In genomic region chr10:4107661-4108338, GRCm38 (mm10) we compare ENCODE assay signal across 8 mouse cellular contexts.
DNase-seq lines count a peak whose midpoint lies in the region; ATAC-seq and TF ChIP-seq lines count a peak whose summit lies in the region.

No protein-coding gene starts in this region.

- peaks cover 6% of the 10 kb centered on the region; the same call in 1 of the 2 replicates for H3K36me3 ChIP-seq in ES-E14 (ENCODE audit: control insufficient read depth, insufficient read depth, low read length, poor library complexity, severe bottlenecking)
- peaks cover 8% of the 10 kb centered on the region; the same call in 1 of the 2 replicates for H3K36me3 ChIP-seq in heart, embryonic 14.5 days (ENCODE audit: control insufficient read depth, insufficient read depth, low read length)
- no peaks in the 10 kb centered on the region for H3K36me3 ChIP-seq in kidney, postnatal 0 days (ENCODE audit: insufficient read depth, low read length)

- no peak for TF ChIP-seq POLR2A in brain, embryonic 14.5 days (IDR thresholded peaks at IDR 0.05; ENCODE audit: borderline replicate concordance, extremely low read depth, insufficient read depth, insufficient read length, poor library complexity, severe bottlenecking)

- H3K9ac ChIP-seq in ES-E14 (ENCODE audit: insufficient read depth, low read depth, low read length, poor library complexity, severe bottlenecking), result peak overlapping the region; percentile 70
- no peak overlapping the region for H3K9ac ChIP-seq in heart, embryonic 14.5 days (ENCODE audit: low read length)
- H3K9ac ChIP-seq in kidney, postnatal 0 days (ENCODE audit: low read depth, low read length), result no peak overlapping the region

- no peaks in the 10 kb centered on the region for H3K27me3 ChIP-seq in heart, embryonic 14.5 days (ENCODE audit: control insufficient read depth, insufficient read depth, low read length)
- no peaks in the 10 kb centered on the region for H3K27me3 ChIP-seq in kidney, postnatal 0 days (ENCODE audit: insufficient read depth, low read length)

- peak; percentile 65 for DNase-seq in ES-E14 (ENCODE audit: low read depth, low spot score)
- DNase-seq in brain, embryonic 14.5 days (ENCODE audit: low read depth), result peak; percentile 59
- DNase-seq in kidney, postnatal 0 days (ENCODE audit: low spot score), result peak; percentile 94
- DNase-seq in lung, postnatal 4 days, result peak; percentile 73 to 87
- DNase-seq in right cerebral cortex, adult 2 months (ENCODE audit: low spot score in 2 of 2), result no peak
- DNase-seq in right cerebral cortex, postnatal 14 days, result no peak

- peak overlapping the region; percentile 7 to 32; a peak in 2 of 4 replicates for H3K4me3 ChIP-seq in ES-E14 (ENCODE audit: insufficient read depth in 1 of 2, low read depth in 1 of 2, low read length in 2 of 2, poor library complexity in 1 of 2, severe bottlenecking in 1 of 2)
- H3K4me3 ChIP-seq in heart, embryonic 14.5 days (ENCODE audit: control insufficient read depth in 1 of 2, insufficient read depth in 1 of 2, low read depth in 1 of 2, low read length in 2 of 2), result no peak overlapping the region
- H3K4me3 ChIP-seq in kidney, postnatal 0 days (replicated peaks; ENCODE audit: low read depth, low read length), result no peak overlapping the region

- H3K4me1 ChIP-seq in ES-E14 (ENCODE audit: control insufficient read depth in 2 of 2, insufficient read depth in 2 of 2, low read length in 2 of 2, poor library complexity in 1 of 2), result peaks cover 18 to 33% of the 10 kb centered on the region in 2 experiments
- peaks cover 35 to 50% of the 10 kb centered on the region in 2 experiments for H3K4me1 ChIP-seq in heart, embryonic 14.5 days (ENCODE audit: control insufficient read depth in 2 of 2, insufficient read depth in 2 of 2, low read length in 2 of 2)
- H3K4me1 ChIP-seq in kidney, postnatal 0 days (replicated peaks; ENCODE audit: insufficient read depth, low read length), result peaks cover 47% of the 10 kb centered on the region

- peak; percentile 88 for ATAC-seq in heart, embryonic 14.5 days (ENCODE audit: insufficient number of reproducible peaks, insufficient read depth, low FRiP score, low read depth)
- peak; percentile 67 for ATAC-seq in kidney, postnatal 0 days (replicated peaks; ENCODE audit: low FRiP score, low read depth)
- no peak for ATAC-seq in inflammation-experienced regulatory T-cells, adult 6 months

- TF ChIP-seq CTCF in brain, embryonic 14.5 days (IDR thresholded peaks at IDR 0.05; ENCODE audit: borderline replicate concordance, extremely low read depth, insufficient read depth, insufficient read length), result no peak
- peak; percentile 50; the same call in 1 of the 2 replicates for TF ChIP-seq CTCF in kidney, postnatal 0 days (IDR thresholded peaks at IDR 0.05; ENCODE audit: low read depth)

- no peak overlapping the region for H3K4me2 ChIP-seq in heart, embryonic 14.5 days (ENCODE audit: low read length)
- H3K4me2 ChIP-seq in kidney, postnatal 0 days (ENCODE audit: low read length), result no peak overlapping the region

- peak overlapping the region; percentile 96 for H3K27ac ChIP-seq in ES-E14 (ENCODE audit: insufficient read depth, low read depth, low read length, poor library complexity, severe bottlenecking)
- peak overlapping the region; percentile 79 to 84 for H3K27ac ChIP-seq in heart, embryonic 14.5 days (replicated peaks in 1 of 2; ENCODE audit: control insufficient read depth in 1 of 2, insufficient read depth in 1 of 2, low read depth in 2 of 2, low read length in 2 of 2)
- peak overlapping the region; percentile 67 for H3K27ac ChIP-seq in kidney, postnatal 0 days

- 10% methylated on average over 7 of the region's 7 CpGs for WGBS in heart, embryonic 14.5 days
- WGBS in kidney, postnatal 0 days, result 19% methylated on average over 7 of the region's 7 CpGs

- in situ Hi-C loops in ES-E14 (cut with MboI; ENCODE audit: low sequenced_read_pairs in 2 of 2, unreplicated experiment in 2 of 2), result no loop called here

- no peaks in the 10 kb centered on the region for H3K9me3 ChIP-seq in ES-E14 (ENCODE audit: control insufficient read depth, insufficient read depth, low read depth, low read length)
- no peaks in the 10 kb centered on the region for H3K9me3 ChIP-seq in heart, embryonic 14.5 days (ENCODE audit: control insufficient read depth, low read length)
- H3K9me3 ChIP-seq in kidney, postnatal 0 days (replicated peaks; ENCODE audit: low read length), result no peaks in the 10 kb centered on the region

TF ChIP-seq in ES-E14, 5 proteins besides CTCF, POLR2A, EP300 and RAD21:
- TF ChIP-seq MAFK (IDR thresholded peaks at IDR 0.05; ENCODE audit: insufficient read depth, low read depth, low read length) (peak; percentile 90), CHD2 (IDR thresholded peaks at IDR 0.05; ENCODE audit: low read depth, low read length) (no peak)

Comparison
In these comparisons a context has a peak if more than half of its experiments do, and no peak if none do; other contexts are left out.
1. DNase-seq: peak in ES-E14 (single experiment), brain, embryonic 14.5 days (single experiment), kidney, postnatal 0 days (single experiment) and lung, postnatal 4 days (2 of 2); none in right cerebral cortex, adult 2 months (0 of 2) and right cerebral cortex, postnatal 14 days (single experiment).
2. H3K4me3 ChIP-seq: peak in ES-E14 (2 of 2); none in heart, embryonic 14.5 days (0 of 2) and kidney, postnatal 0 days (single experiment).
3. Peak in every context shown above with its lines, with median percentiles within 50 percentile points of each other: H3K27ac ChIP-seq.